Mouse (Mus musculus) liver, postnatal 0 days (tissue): Measurements from ENCODE around the gene Gpr183.

Source experiments
- CTCF ChIP-seq: sonication (generic); IDR thresholded peaks from 2 replicates; pipeline ENCODE4 v1.5.1; 2016; ENCODE audit warnings: antibody characterized with exemption, low read depth
- EP300 ChIP-seq: IDR thresholded peaks from 2 replicates; pipeline ENCODE4 v1.6.1; 2016; ENCODE audit warnings: antibody characterized with exemption, low read depth, mild to moderate bottlenecking

DNA sequence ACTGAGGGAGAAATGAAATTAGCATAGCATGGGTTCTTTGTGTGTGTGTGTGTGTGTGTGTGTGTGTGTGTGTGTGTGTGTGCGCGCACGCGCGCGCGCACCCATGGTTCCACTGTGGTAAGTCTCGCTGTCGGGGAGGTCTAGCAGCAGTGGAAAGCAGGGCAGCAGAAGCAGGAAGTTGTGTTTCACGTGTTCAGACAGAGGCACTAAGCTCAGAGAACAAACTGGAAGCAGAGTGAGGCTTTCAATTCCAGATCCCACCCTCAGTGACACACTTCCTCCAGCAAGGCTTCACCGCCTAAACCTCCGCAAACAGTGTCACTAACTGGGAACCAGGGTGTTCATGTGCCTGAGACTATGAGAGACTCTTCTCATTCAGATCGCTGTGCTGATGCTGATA is 44.5 kb upstream of the Gpr183 start:
- TF ChIP-seq CTCF (no peak), EP300 (no peak)
